ENCODE assay signal across 8 mouse cellular contexts in the genomic region with DNA sequence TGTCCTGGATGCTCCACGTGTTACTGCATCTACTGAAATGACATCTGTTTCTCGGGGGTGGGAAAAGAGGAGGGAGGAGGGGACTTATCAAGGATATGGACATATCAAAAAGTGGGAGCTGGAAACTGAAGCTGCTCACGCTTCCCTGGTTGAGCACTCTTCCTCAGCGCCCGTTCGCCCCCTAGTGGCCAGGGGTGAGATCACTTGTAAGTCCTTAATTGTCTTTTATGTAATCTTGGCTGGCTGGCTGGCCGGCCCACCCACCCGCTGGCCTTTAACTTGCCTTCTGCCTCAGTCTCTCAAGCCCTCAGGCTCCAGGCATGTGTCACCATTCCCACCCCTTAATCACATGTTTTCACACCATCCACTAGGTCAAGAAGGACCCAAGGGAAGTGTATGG. TPM values are rescaled to one million over a fixed set of nuclear protein-coding genes. Genes with fewer than 3 reads are reported as not detected.
DNase-seq lines count a peak whose midpoint lies in the region; TF ChIP-seq lines count a peak whose summit lies in the region.

No protein-coding gene starts in this region.

- TF ChIP-seq CTCF in lung, adult 2 months (IDR thresholded peaks at IDR 0.05; ENCODE audit: insufficient read depth, low read length): peak; percentile 88

- H3K4me1 ChIP-seq in lung, adult 2 months (ENCODE audit: control insufficient read depth, insufficient read depth, low read length): no peaks in the 10 kb centered on the region

- no peak for TF ChIP-seq POLR2A in lung, adult 2 months (IDR thresholded peaks at IDR 0.05; ENCODE audit: borderline replicate concordance, extremely low read depth, low read depth, low read length)

- WGBS in lung, adult 2 months: under 1% methylated on average over 8 of the region's 8 CpGs

- DNase-seq in CD4-positive helper T cell, adult 2 months (ENCODE audit: low read depth, low spot score): peak; percentile 69
- DNase-seq in adipocyte (ENCODE audit: low spot score): peak; percentile 96
- DNase-seq in cerebellum, postnatal 4 days (ENCODE audit: low spot score in 2 of 2): peak; percentile 86 to 92
- DNase-seq in gastrocnemius, postnatal 10 days: peak; percentile 93
- DNase-seq in kidney, postnatal 25 days: peak; percentile 90 to 93
- DNase-seq in lung, adult 2 months: peak; percentile 87
- DNase-seq in retina, embryonic 14.5 days (ENCODE audit: low spot score): peak; percentile 92
- peak; percentile 90 for DNase-seq in thymus, postnatal 4 days

- no peak overlapping the region for H3K4me3 ChIP-seq in lung, adult 2 months (replicated peaks; ENCODE audit: extremely low read depth, low read depth, low read length)

RNA-seq across cellular contexts. Expression of a gene that starts 34.1 kb away (rescaled TPM):
- total RNA-seq in gastrocnemius, postnatal 10 days (2021): 10 to 100 TPM; 61.0 to 61.8 TPM
- 127 TPM in 2 replicates for polyA plus RNA-seq in lung, adult 2 months (2012; rRNA removed)

RNA-seq across cellular contexts. Expression of a gene that starts 38.4 kb away (rescaled TPM):
- total RNA-seq in gastrocnemius, postnatal 10 days (2021): 1 to 10 TPM; 9.0 to 9.9 TPM
- polyA plus RNA-seq in lung, adult 2 months (2012; rRNA removed): 49.5 and 56.4 TPM in 2 replicates

RNA-seq across cellular contexts. Expression of a gene that starts 40.9 kb away (rescaled TPM):
- not detected for total RNA-seq in gastrocnemius, postnatal 10 days (2021)
- 0.02 TPM in 1 of 2 replicates, not detected in the other for polyA plus RNA-seq in lung, adult 2 months (2012; rRNA removed)

RNA-seq across cellular contexts. Expression of a gene that starts 41.0 kb away (rescaled TPM):
- total RNA-seq in gastrocnemius, postnatal 10 days (2021): 100 to 1,000 TPM; 124 to 142 TPM
- polyA plus RNA-seq in lung, adult 2 months (2012; rRNA removed): 187 and 234 TPM in 2 replicates

RNA-seq across cellular contexts. Expression of a gene that starts 54.7 kb away (rescaled TPM):
- total RNA-seq in gastrocnemius, postnatal 10 days (2021): 10 to 100 TPM; 31.3 to 37.4 TPM
- 2.2 and 4.9 TPM in 2 replicates for polyA plus RNA-seq in lung, adult 2 months (2012; rRNA removed)
